Mouse (Mus musculus) embryonic facial prominence, embryonic 10.5 days (tissue): ENCODE results near the gene Abcf3. TPM values are rescaled to one million over a fixed set of nuclear protein-coding genes. Genes with fewer than 3 reads are reported as not detected.

Experiments used
- DNase-seq: peaks from one replicate; pipeline ENCODE4 v3.0.0-alpha.2; 2017; ENCODE audit warnings: low spot score
- H3K27ac ChIP-seq: fragments of 300-500 bp; sonication (generic); replicated peaks from 2 replicates; pipeline ENCODE4 v1.5.1; 2016; ENCODE audit warnings: mild to moderate bottlenecking
- H3K27me3 ChIP-seq: fragments of 300-500 bp; sonication (generic); replicated peaks from 2 replicates; pipeline ENCODE4 v1.6.1; 2016; ENCODE audit warnings: low read depth, mild to moderate bottlenecking; ENCODE audit not compliant: poor library complexity, severe bottlenecking
- H3K36me3 ChIP-seq: fragments of 300-500 bp; sonication (generic); replicated peaks from 2 replicates; pipeline ENCODE4 v1.6.1; 2016; ENCODE audit warnings: mild to moderate bottlenecking, moderate library complexity
- H3K4me1 ChIP-seq: fragments of 300-500 bp; sonication (generic); 2 replicates; pipeline ENCODE4 v1.6.1; 2016
- H3K4me3 ChIP-seq: fragments of 300-500 bp; sonication (generic); 2 replicates; pipeline ENCODE4 v1.5.1; 2016; ENCODE audit warnings: mild to moderate bottlenecking, moderate library complexity
- H3K9me3 ChIP-seq: fragments of 300-500 bp; sonication (generic); 2 replicates; pipeline ENCODE4 v1.6.1; 2016; ENCODE audit warnings: mild to moderate bottlenecking
- WGBS: fragments of 180-500 bp; shearing (Covaris S2); methylation state at CpG from one replicate; pipeline ENCODE4 v1.1.7; 2016; 5-methylcytosine and 5-hydroxymethylcytosine counted together
- polyA plus RNA-seq: library from polyadenylated mRNA; unstranded; fragments of >200 nt; fragmentation: Nextera tagmentation; extraction: Ambion mirVana; gene quantifications from 2 replicates; pipeline ENCODE4 v1.2.1, GENCODE M21; 2016

The Abcf3 gene
- polyA plus RNA-seq, 1 experiment from 2014 or later, result 57.2 TPM

GRCm38 (mm10) chr16:20529375-20529774 lies 19.0 kb upstream of the Abcf3 start:
- no peaks in the 10 kb centered on the region for H3K4me1 ChIP-seq
- 97% methylated on average over 1 of the region's 1 CpGs for WGBS
- DNase-seq, result no peak
- H3K27me3 ChIP-seq, result no peaks in the 10 kb centered on the region
- no peak overlapping the region for H3K4me3 ChIP-seq
- H3K9me3 ChIP-seq, result no peaks in the 10 kb centered on the region
- H3K27ac ChIP-seq, result no peak overlapping the region
- peaks cover 98% of the 10 kb centered on the region for H3K36me3 ChIP-seq

GRCm38 (mm10) chr16:20530941-20531340 lies 17.4 kb upstream of the Abcf3 start:
- no peaks in the 10 kb centered on the region for H3K9me3 ChIP-seq
- H3K4me3 ChIP-seq, result no peak overlapping the region
- H3K27ac ChIP-seq, result no peak overlapping the region
- peaks cover 84% of the 10 kb centered on the region for H3K36me3 ChIP-seq
- DNase-seq, result no peak
- WGBS, result 96% methylated on average over 20 of the region's 20 CpGs
- H3K27me3 ChIP-seq, result no peaks in the 10 kb centered on the region
- H3K4me1 ChIP-seq, result peaks cover 1% of the 10 kb centered on the region

- Histone ChIP-seq H3K4me3 (peak overlapping the region; percentile 95; the same call in 1 of the 2 replicates), H3K27ac (no peak overlapping the region), H3K4me1 (peaks cover 23% of the 10 kb centered on the region), H3K36me3 (peaks cover 72% of the 10 kb centered on the region), H3K9me3 (no peaks in the 10 kb centered on the region), H3K27me3 (no peaks in the 10 kb centered on the region)
- 49% methylated on average over 10 of the region's 10 CpGs for WGBS
- no peak for DNase-seq
Observed at GRCm38 (mm10) chr16:20534617-20535295, 13.6 kb upstream of the Abcf3 start.

GRCm38 (mm10) chr16:20535296-20536080 lies 12.9 kb upstream of the Abcf3 start, which contains the start of gene Ap2m1:
Ap2m1 (plus strand) TSS chr16:20535478.
- under 1% methylated on average over 52 of the region's 52 CpGs for WGBS
- H3K4me1 ChIP-seq, result peaks cover 23% of the 10 kb centered on the region
- peak within 1 kb of the TSS; percentile 95 for H3K4me3 ChIP-seq
- no peaks in the 10 kb centered on the region for H3K9me3 ChIP-seq
- peak within 1 kb of the TSS; percentile 96 for H3K27ac ChIP-seq
- peak; percentile 99 for DNase-seq
- H3K36me3 ChIP-seq, result peaks cover 72% of the 10 kb centered on the region
- no peaks in the 10 kb centered on the region for H3K27me3 ChIP-seq

GRCm38 (mm10) chr16:20536081-20536665 lies 12.2 kb upstream of the Abcf3 start:
- H3K4me1 ChIP-seq, result peaks cover 23% of the 10 kb centered on the region
- H3K9me3 ChIP-seq, result no peaks in the 10 kb centered on the region
- H3K4me3 ChIP-seq, result peak overlapping the region; percentile 95
- 36% methylated on average over 9 of the region's 9 CpGs for WGBS
- H3K27ac ChIP-seq, result peak overlapping the region; percentile 96
- peaks cover 72% of the 10 kb centered on the region for H3K36me3 ChIP-seq
- H3K27me3 ChIP-seq, result no peaks in the 10 kb centered on the region
- DNase-seq, result no peak

GRCm38 (mm10) chr16:20537071-20537471 lies 11.3 kb upstream of the Abcf3 start:
- Histone ChIP-seq H3K9me3 (no peaks in the 10 kb centered on the region), H3K27me3 (no peaks in the 10 kb centered on the region), H3K4me1 (peaks cover 23% of the 10 kb centered on the region), H3K4me3 (peak overlapping the region; percentile 95), H3K27ac (peak overlapping the region; percentile 52), H3K36me3 (peaks cover 72% of the 10 kb centered on the region)
- 30% methylated on average over 5 of the region's 5 CpGs for WGBS
- no peak for DNase-seq

- peaks cover 23% of the 10 kb centered on the region for H3K4me1 ChIP-seq
- no peaks in the 10 kb centered on the region for H3K27me3 ChIP-seq
- H3K9me3 ChIP-seq, result no peaks in the 10 kb centered on the region
- peaks cover 72% of the 10 kb centered on the region for H3K36me3 ChIP-seq
- 49% methylated on average over 6 of the region's 6 CpGs for WGBS
- no peak for DNase-seq
- H3K4me3 ChIP-seq, result peak overlapping the region; percentile 95; the same call in 1 of the 2 replicates
- H3K27ac ChIP-seq, result no peak overlapping the region; the same call in 1 of the 2 replicates
Observed at GRCm38 (mm10) chr16:20537601-20538320, 10.6 kb upstream of the Abcf3 start.

GRCm38 (mm10) chr16:20539649-20540048 lies 8.7 kb upstream of the Abcf3 start:
- Histone ChIP-seq H3K27ac (no peak overlapping the region), H3K4me1 (peaks cover 23% of the 10 kb centered on the region), H3K27me3 (no peaks in the 10 kb centered on the region), H3K4me3 (no peak overlapping the region), H3K9me3 (no peaks in the 10 kb centered on the region), H3K36me3 (peaks cover 71% of the 10 kb centered on the region)
- no peak for DNase-seq
- 82% methylated on average over 3 of the region's 3 CpGs for WGBS

- no peak for DNase-seq
- H3K4me1 ChIP-seq, result peaks cover 23% of the 10 kb centered on the region
- no peak overlapping the region for H3K4me3 ChIP-seq
- H3K27me3 ChIP-seq, result no peaks in the 10 kb centered on the region
- no peaks in the 10 kb centered on the region for H3K9me3 ChIP-seq
- no peak overlapping the region for H3K27ac ChIP-seq
- WGBS, result 85% methylated on average over 4 of the region's 4 CpGs
- peaks cover 79% of the 10 kb centered on the region for H3K36me3 ChIP-seq
Observed at GRCm38 (mm10) chr16:20540438-20540837, 7.9 kb upstream of the Abcf3 start.

GRCm38 (mm10) chr16:20545696-20546095 lies 2.7 kb upstream of the Abcf3 start:
- H3K27ac ChIP-seq, result no peak overlapping the region
- DNase-seq, result no peak
- peaks cover 16% of the 10 kb centered on the region for H3K4me1 ChIP-seq
- WGBS, result 90% methylated on average over 10 of the region's 10 CpGs
- H3K27me3 ChIP-seq, result no peaks in the 10 kb centered on the region
- no peaks in the 10 kb centered on the region for H3K9me3 ChIP-seq
- peaks cover 64% of the 10 kb centered on the region for H3K36me3 ChIP-seq
- H3K4me3 ChIP-seq, result no peak overlapping the region

- H3K9me3 ChIP-seq, result no peaks in the 10 kb centered on the region
- no peaks in the 10 kb centered on the region for H3K27me3 ChIP-seq
- H3K4me1 ChIP-seq, result peaks cover 16% of the 10 kb centered on the region
- WGBS, result 61% methylated on average over 5 of the region's 5 CpGs
- H3K4me3 ChIP-seq, result peak overlapping the region; percentile 93
- DNase-seq, result no peak
- no peak overlapping the region for H3K27ac ChIP-seq
- peaks cover 64% of the 10 kb centered on the region for H3K36me3 ChIP-seq
Observed at GRCm38 (mm10) chr16:20547423-20547822, 954 bp upstream of the Abcf3 start.

GRCm38 (mm10) chr16:20549161-20549560 lies 784 bp downstream of the Abcf3 start:
- peak overlapping the region; percentile 78 for H3K27ac ChIP-seq
- DNase-seq, result no peak
- no peaks in the 10 kb centered on the region for H3K27me3 ChIP-seq
- no peaks in the 10 kb centered on the region for H3K9me3 ChIP-seq
- H3K4me3 ChIP-seq, result peak overlapping the region; percentile 93
- WGBS, result 58% methylated on average over 9 of the region's 9 CpGs
- peaks cover 16% of the 10 kb centered on the region for H3K4me1 ChIP-seq
- H3K36me3 ChIP-seq, result peaks cover 67% of the 10 kb centered on the region
